Mouse (Mus musculus): ENCODE measurements around the gene Rapsn. TPM values are rescaled to one million over a fixed set of nuclear protein-coding genes. Genes with fewer than 3 reads are reported as not detected.

The Rapsn gene
- total and polyA plus RNA-seq, 3 experiments, result 1.8 to 3.7 (median 3.4) TPM

GRCm38 (mm10) chr2:91081775-91082695 is 46.6 kb downstream of the Rapsn start, which contains the start of gene Spi1:
Spi1 (plus strand) TSS chr2:91082390.
- TF ChIP-seq GATA2 (IDR thresholded peaks at IDR 0.05; ENCODE audit: borderline replicate concordance, low read depth, low read length) (no peak), TAL1 (conservative IDR thresholded peaks at IDR 0.05; ENCODE audit: low read depth, low read length) (no peak), GATA1 (IDR thresholded peaks at IDR 0.05; ENCODE audit: borderline replicate concordance, low read length) (no peak), CTCF (IDR thresholded peaks at IDR 0.05; ENCODE audit: low read depth, low read length) (no peak), POLR2AphosphoS5 (IDR thresholded peaks at IDR 0.05; ENCODE audit: insufficient replicate concordance, low read depth, low read length) (no peak)
- H3K27me3 ChIP-seq (ENCODE audit: insufficient read depth, low read length), result peaks cover 5% of the 10 kb centered on the region; the same call in 1 of the 2 replicates
- peak within 1 kb of the TSS; percentile 63; the same call in 1 of the 2 replicates for H3K4me3 ChIP-seq (ENCODE audit: low read depth, low read length)
- H3K36me3 ChIP-seq (replicated peaks), result no peaks in the 10 kb centered on the region
- H3K9me3 ChIP-seq (replicated peaks), result no peaks in the 10 kb centered on the region
- ATAC-seq (ENCODE audit: extremely low read depth, insufficient number of reproducible peaks, low FRiP score, poor library complexity, severe bottlenecking) (no peak), DNase-seq (ENCODE audit: low spot score) (no peak)
- peaks cover 80% of the 10 kb centered on the region for H3K4me1 ChIP-seq (ENCODE audit: insufficient read depth, low read depth, low read length)

GRCm38 (mm10) chr2:91082844-91083243 is 47.4 kb downstream of the Rapsn start:
- peak overlapping the region; percentile 63; the same call in 1 of the 2 replicates for H3K4me3 ChIP-seq (ENCODE audit: low read depth, low read length)
- ATAC-seq (ENCODE audit: extremely low read depth, insufficient number of reproducible peaks, low FRiP score, poor library complexity, severe bottlenecking) (peak; percentile 89), DNase-seq (ENCODE audit: low spot score) (peak; percentile 83)
- TF ChIP-seq GATA2 (IDR thresholded peaks at IDR 0.05; ENCODE audit: borderline replicate concordance, low read depth, low read length), result no peak
- no peak for TF ChIP-seq CTCF (IDR thresholded peaks at IDR 0.05; ENCODE audit: low read depth, low read length)
- no peak for TF ChIP-seq POLR2AphosphoS5 (IDR thresholded peaks at IDR 0.05; ENCODE audit: insufficient replicate concordance, low read depth, low read length)
- TF ChIP-seq TAL1 (conservative IDR thresholded peaks at IDR 0.05; ENCODE audit: low read depth, low read length), result no peak
- no peak for TF ChIP-seq GATA1 (IDR thresholded peaks at IDR 0.05; ENCODE audit: borderline replicate concordance, low read length)
- H3K27me3 ChIP-seq (ENCODE audit: insufficient read depth, low read length), result peaks cover 7% of the 10 kb centered on the region; the same call in 1 of the 2 replicates
- peaks cover 78% of the 10 kb centered on the region for H3K4me1 ChIP-seq (ENCODE audit: insufficient read depth, low read depth, low read length)
- H3K36me3 ChIP-seq (replicated peaks), result no peaks in the 10 kb centered on the region
- H3K9me3 ChIP-seq (replicated peaks), result no peaks in the 10 kb centered on the region

- H3K4me1 ChIP-seq (ENCODE audit: insufficient read depth, low read depth, low read length), result peaks cover 78% of the 10 kb centered on the region
- TF ChIP-seq POLR2AphosphoS5 (IDR thresholded peaks at IDR 0.05; ENCODE audit: insufficient replicate concordance, low read depth, low read length), result no peak
- TF ChIP-seq TAL1 (conservative IDR thresholded peaks at IDR 0.05; ENCODE audit: low read depth, low read length), result no peak
- TF ChIP-seq CTCF (IDR thresholded peaks at IDR 0.05; ENCODE audit: low read depth, low read length), result no peak
- TF ChIP-seq GATA1 (IDR thresholded peaks at IDR 0.05; ENCODE audit: borderline replicate concordance, low read length), result no peak
- TF ChIP-seq GATA2 (IDR thresholded peaks at IDR 0.05; ENCODE audit: borderline replicate concordance, low read depth, low read length), result no peak
- peaks cover 7% of the 10 kb centered on the region; the same call in 1 of the 2 replicates for H3K27me3 ChIP-seq (ENCODE audit: insufficient read depth, low read length)
- peak overlapping the region; percentile 63; the same call in 1 of the 2 replicates for H3K4me3 ChIP-seq (ENCODE audit: low read depth, low read length)
- H3K9me3 ChIP-seq (replicated peaks), result no peaks in the 10 kb centered on the region
- ATAC-seq (ENCODE audit: extremely low read depth, insufficient number of reproducible peaks, low FRiP score, poor library complexity, severe bottlenecking) (no peak), DNase-seq (ENCODE audit: low spot score) (no peak)
- H3K36me3 ChIP-seq (replicated peaks), result no peaks in the 10 kb centered on the region
Observed at GRCm38 (mm10) chr2:91083366-91083940, 48.0 kb downstream of the Rapsn start.

- Histone ChIP-seq H3K27me3 (ENCODE audit: insufficient read depth, low read length) (peaks cover 7% of the 10 kb centered on the region; the same call in 1 of the 2 replicates), H3K4me3 (ENCODE audit: low read depth, low read length) (no peak overlapping the region; the same call in 1 of the 2 replicates), H3K9me3 (replicated peaks) (no peaks in the 10 kb centered on the region), H3K4me1 (ENCODE audit: insufficient read depth, low read depth, low read length) (peaks cover 77% of the 10 kb centered on the region), H3K36me3 (replicated peaks) (no peaks in the 10 kb centered on the region)
- DNase-seq (ENCODE audit: low spot score) (no peak), ATAC-seq (ENCODE audit: extremely low read depth, insufficient number of reproducible peaks, low FRiP score, poor library complexity, severe bottlenecking) (no peak)
- TF ChIP-seq GATA1 (IDR thresholded peaks at IDR 0.05; ENCODE audit: borderline replicate concordance, low read length), result no peak
- TF ChIP-seq POLR2AphosphoS5 (IDR thresholded peaks at IDR 0.05; ENCODE audit: insufficient replicate concordance, low read depth, low read length), result no peak
Observed at GRCm38 (mm10) chr2:91084179-91084820, 48.9 kb downstream of the Rapsn start.

- Histone ChIP-seq H3K4me3 (ENCODE audit: low read depth, low read length) (no peak overlapping the region), H3K4me1 (ENCODE audit: insufficient read depth, low read depth, low read length) (peaks cover 80% of the 10 kb centered on the region), H3K9me3 (replicated peaks) (no peaks in the 10 kb centered on the region), H3K36me3 (replicated peaks) (no peaks in the 10 kb centered on the region), H3K27me3 (ENCODE audit: insufficient read depth, low read length) (peaks cover 7% of the 10 kb centered on the region; the same call in 1 of the 2 replicates)
- DNase-seq (ENCODE audit: low spot score), result no peak
- TF ChIP-seq TAL1 (conservative IDR thresholded peaks at IDR 0.05; ENCODE audit: low read depth, low read length), result no peak
- no peak for TF ChIP-seq GATA1 (IDR thresholded peaks at IDR 0.05; ENCODE audit: borderline replicate concordance, low read length)
- TF ChIP-seq GATA2 (IDR thresholded peaks at IDR 0.05; ENCODE audit: borderline replicate concordance, low read depth, low read length), result no peak
- TF ChIP-seq POLR2AphosphoS5 (IDR thresholded peaks at IDR 0.05; ENCODE audit: insufficient replicate concordance, low read depth, low read length), result no peak
- TF ChIP-seq CTCF (IDR thresholded peaks at IDR 0.05; ENCODE audit: low read depth, low read length), result no peak
- no peak for ATAC-seq (ENCODE audit: extremely low read depth, insufficient number of reproducible peaks, low FRiP score, poor library complexity, severe bottlenecking)
Observed at GRCm38 (mm10) chr2:91085494-91086391, 50.3 kb downstream of the Rapsn start.
